ENCODE assay signal across 8 mouse cellular contexts in genomic region chr15:59864746-59865499, GRCm38 (mm10).
DNase-seq lines count a peak whose midpoint lies in the region; ATAC-seq lines count a peak whose summit lies in the region.

No protein-coding gene starts in this region.

- no peaks in the 10 kb centered on the region for H3K36me3 ChIP-seq in liver, embryonic 12.5 days
- H3K36me3 ChIP-seq in limb, embryonic 13.5 days: no peaks in the 10 kb centered on the region

- no peak overlapping the region for H3K9ac ChIP-seq in liver, embryonic 12.5 days
- H3K9ac ChIP-seq in limb, embryonic 13.5 days: no peak overlapping the region

- H3K27ac ChIP-seq in liver, embryonic 12.5 days: no peak overlapping the region
- H3K27ac ChIP-seq in limb, embryonic 13.5 days: no peak overlapping the region

- WGBS in liver, embryonic 12.5 days (ENCODE audit: insufficient replicate concordance): 32% methylated on average over 18 of the region's 18 CpGs
- WGBS in limb, embryonic 13.5 days: 47% methylated on average over 18 of the region's 18 CpGs

- peak; percentile 7 for DNase-seq in liver
- peak; percentile 29 for DNase-seq in adrenal gland, postnatal 14 days
- peak; percentile 41 for DNase-seq in forelimb bud, embryonic 11.5 days (ENCODE audit: low read depth, low spot score)
- peak; percentile 56 for DNase-seq in naive thymus-derived CD4-positive, alpha-beta T cell, adult 2 months (ENCODE audit: low read depth)
- no peak for DNase-seq in left cerebral cortex, adult 18-20 months (ENCODE audit: low spot score in 2 of 2)
- no peak for DNase-seq in cerebellum, adult 9-11 months

- no peak for ATAC-seq in liver, embryonic 12.5 days
- no peak; the same call in 1 of the 2 replicates for ATAC-seq in limb, embryonic 13.5 days (ENCODE audit: low FRiP score, low read depth)

- H3K4me3 ChIP-seq in liver, embryonic 12.5 days: no peak overlapping the region
- H3K4me3 ChIP-seq in limb, embryonic 13.5 days: no peak overlapping the region

- H3K27me3 ChIP-seq in liver, embryonic 12.5 days (replicated peaks): no peaks in the 10 kb centered on the region; the same call in 1 of the 2 replicates
- no peaks in the 10 kb centered on the region for H3K27me3 ChIP-seq in limb, embryonic 13.5 days

- no peaks in the 10 kb centered on the region for H3K4me1 ChIP-seq in liver, embryonic 12.5 days
- no peaks in the 10 kb centered on the region for H3K4me1 ChIP-seq in limb, embryonic 13.5 days

- H3K4me2 ChIP-seq in liver, embryonic 12.5 days: no peak overlapping the region
- peak overlapping the region; percentile 48 for H3K4me2 ChIP-seq in limb, embryonic 13.5 days (replicated peaks)

- H3K9me3 ChIP-seq in liver, embryonic 12.5 days (replicated peaks): 0 out of 2 replicates have a peak, but pooled peaks cover under 1% of the 10 kb centered on the region
- no peaks in the 10 kb centered on the region for H3K9me3 ChIP-seq in limb, embryonic 13.5 days

Comparison
In these comparisons a context has a peak if more than half of its experiments do, and no peak if none do; other contexts are left out.
1. DNase-seq: peak in liver (single experiment), adrenal gland, postnatal 14 days (single experiment), forelimb bud, embryonic 11.5 days (single experiment) and naive thymus-derived CD4-positive, alpha-beta T cell, adult 2 months (single experiment); none in left cerebral cortex, adult 18-20 months (0 of 2) and cerebellum, adult 9-11 months (single experiment).